Mouse (Mus musculus): Measurements from ENCODE around the gene Pakap.
A peak's percentile ranks its signal among the peaks of the same experiment; 100 is the strongest.

Gene Pakap

DNA sequence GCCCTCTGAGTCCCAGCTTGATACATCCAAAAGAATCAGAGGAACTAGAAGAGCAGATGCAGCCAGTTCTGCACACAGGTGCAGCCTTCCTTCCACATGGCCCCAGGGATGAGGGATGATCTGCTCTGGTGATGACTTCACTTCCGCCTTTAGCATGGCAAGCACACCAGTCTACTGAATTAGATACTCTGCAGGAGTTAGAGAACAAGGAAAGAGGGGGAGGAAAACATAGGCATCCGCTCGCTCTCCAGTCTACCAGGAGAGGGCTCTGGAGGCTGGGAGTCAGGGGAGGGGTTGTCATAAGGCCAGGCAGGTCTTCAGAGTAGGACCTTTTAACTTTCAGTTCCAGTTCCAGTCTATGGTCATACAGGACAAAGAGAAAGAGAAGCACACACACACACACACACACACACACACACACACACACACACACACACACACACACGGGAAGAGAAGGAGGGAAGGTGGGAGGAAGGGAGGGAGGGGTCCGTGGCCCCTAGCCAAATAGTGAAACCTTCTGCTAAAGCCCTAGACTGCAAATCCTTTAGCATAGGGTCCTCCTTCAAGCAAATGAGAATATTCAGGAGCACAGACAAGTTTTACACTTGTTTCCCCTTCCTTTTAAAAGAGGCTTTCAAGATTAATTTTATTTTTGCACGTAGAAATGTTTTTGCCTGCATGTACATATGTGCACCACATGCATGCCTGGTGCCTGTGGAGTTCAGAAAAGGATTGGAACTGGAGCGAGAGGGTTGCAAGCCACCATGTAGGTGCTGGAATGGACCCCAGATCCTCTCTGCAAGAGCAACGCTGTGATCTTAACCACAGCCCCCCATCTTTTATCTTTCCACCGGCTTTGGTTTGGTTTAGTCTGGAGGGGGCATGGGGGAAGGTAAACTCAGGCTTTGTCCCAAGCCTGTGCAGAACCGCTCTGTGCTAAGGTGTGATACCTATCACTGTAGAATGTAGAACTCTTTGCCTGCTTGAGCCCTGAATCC, 346.5 kb downstream of the Pakap start:
- no peak for DNase-seq (ENCODE audit: low spot score in 2 of 2)

DNA sequence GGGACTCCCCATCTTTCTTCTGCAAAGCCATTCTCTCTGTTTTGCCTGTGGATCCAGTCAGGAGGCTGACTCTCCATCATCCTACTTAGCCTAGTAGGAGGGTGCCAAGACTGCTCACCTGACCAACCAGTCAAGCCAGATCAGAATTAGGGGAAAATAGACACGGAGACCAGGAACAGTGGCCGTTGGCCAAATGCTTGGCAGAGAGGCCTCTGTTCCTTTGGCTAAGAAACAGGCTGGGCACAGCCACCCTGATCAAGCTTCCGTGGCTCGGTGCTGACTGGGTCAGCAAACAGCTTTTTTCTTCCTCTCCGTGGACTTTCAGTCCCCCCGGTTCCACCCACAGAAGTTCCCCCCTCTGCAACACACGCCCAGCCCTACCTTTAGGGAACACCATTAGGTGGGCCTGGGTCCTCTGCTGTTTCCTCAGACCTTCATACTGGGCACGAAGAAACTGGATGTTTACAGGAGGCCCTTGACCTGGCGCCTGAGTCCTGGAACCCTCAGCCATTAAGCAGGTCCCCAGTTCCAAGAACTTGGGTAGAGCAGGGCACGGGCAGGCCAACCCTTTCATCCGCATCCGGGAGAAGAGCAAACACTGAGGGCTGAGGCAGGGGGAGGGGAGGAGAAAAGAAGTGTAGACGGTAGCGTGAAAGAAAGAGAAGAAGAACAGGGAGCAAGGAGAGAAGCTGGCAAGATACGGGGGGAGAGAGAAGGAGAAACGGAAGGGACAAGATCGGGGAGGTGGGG, 347.4 kb downstream of the Pakap start:
- no peak for DNase-seq (ENCODE audit: low spot score in 2 of 2)

DNA sequence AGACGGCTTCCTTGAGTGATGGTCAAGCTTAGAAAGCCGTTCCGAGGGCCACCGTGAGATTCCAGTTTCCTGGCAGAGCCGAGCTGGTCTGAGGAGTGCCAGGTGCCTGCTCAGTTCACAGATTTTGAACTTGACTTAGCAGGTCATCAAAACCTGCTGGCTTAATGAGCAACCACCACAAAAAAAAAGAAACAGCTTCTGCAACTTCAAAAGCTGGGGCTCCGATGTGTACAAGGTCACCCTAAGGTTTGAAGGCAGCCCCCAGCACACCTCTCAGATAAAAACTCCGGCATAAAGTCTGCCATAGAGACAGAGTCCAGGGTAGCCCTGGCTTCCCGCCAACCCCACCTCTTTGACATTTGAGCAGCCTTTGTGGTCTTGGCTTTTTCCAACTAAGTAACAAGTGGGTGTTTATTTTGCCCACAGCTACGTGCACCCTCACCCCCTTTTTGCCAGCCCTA, 348.3 kb downstream of the Pakap start, which contains the start of gene D630039A03Rik:
D630039A03Rik (minus strand) TSS at position 97 of the 461 bp plus-strand sequence.
- DNase-seq (ENCODE audit: low spot score in 2 of 2): peak in 1 of 2 experiments; percentile 69

DNA sequence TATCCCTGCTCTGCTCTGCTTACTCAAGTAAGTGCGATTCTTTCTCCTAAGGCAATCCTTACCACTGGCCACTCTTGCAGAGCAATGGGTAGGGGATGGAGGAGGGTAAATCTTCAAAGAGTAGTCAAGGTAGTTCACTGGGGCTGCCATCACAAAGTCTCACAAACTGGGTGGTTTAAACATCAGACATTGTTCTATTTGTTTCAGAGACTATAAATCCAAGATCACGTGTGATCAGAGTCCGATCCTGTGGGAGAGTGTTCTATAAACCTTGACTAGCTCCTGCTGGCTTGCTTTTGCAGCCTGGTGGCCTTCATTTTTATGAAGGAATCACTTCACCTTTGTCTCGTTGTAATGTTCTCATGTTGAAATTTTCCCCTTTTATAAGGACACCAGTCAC, 348.7 kb downstream of the Pakap start:
- no peak for DNase-seq (ENCODE audit: low spot score in 2 of 2)

DNA sequence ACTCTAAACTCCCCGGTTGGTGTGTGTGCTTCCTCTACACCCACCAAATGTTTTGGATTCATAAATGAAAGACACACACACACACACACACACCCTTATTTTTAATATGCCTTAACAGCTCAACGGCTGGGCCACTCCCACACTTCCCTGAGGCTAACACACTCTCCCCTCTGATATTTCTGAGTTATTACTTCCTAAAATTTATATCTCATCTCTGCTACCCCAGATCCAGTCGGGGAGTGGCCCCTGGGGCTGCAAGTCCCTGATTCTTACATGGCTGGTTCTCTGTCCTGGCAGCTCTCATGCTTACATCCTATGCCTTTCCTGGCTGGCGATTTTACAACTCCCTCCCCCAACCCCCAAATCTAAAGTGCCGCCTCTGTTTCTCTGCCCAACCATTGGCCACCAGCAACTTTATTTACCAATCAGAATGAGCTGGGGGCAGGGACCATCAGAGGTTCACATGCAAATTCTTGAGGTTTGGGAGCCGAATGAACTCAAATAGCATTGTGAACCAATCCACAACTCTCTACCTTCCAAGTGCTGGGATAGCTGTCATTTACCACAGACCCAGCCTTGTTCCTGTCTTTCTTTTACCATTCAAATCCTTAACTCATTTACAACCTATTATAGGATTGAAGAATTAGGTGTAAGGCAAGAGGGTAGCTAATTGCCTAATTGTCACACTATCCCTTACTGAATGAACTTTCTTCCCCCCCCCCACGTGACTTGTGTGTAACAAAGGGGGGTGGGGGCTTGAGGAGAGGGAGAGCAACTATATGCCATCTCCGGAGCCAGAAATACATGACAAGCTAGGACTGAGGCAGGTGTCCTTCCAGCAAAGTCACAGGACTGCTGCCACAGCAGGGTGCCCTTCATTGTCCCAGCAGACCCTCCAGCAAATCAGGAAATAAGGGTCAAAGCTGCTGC, 351.8 kb downstream of the Pakap start:
- DNase-seq (ENCODE audit: low spot score in 2 of 2): no peak

DNA sequence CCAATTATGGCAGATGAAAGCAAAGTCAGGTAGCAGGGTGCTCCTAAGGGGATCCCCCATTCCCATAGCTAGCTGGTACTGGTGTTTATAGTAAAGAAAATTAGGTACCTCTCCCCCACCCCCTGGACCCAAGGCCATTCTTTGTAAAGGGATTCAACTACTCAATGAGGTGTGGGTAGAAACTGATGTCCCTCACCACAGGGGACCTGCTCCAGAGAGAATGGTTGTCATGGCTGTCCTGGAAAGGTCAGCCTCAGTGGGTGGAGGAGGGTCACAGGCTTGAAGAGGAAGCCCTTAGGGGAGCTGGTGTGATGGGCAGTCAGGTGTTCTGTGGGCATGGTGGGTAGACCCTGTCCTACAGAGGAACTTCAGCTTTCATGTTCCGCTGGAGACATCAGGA, 352.5 kb downstream of the Pakap start:
- no peak for DNase-seq (ENCODE audit: low spot score in 2 of 2)

DNA sequence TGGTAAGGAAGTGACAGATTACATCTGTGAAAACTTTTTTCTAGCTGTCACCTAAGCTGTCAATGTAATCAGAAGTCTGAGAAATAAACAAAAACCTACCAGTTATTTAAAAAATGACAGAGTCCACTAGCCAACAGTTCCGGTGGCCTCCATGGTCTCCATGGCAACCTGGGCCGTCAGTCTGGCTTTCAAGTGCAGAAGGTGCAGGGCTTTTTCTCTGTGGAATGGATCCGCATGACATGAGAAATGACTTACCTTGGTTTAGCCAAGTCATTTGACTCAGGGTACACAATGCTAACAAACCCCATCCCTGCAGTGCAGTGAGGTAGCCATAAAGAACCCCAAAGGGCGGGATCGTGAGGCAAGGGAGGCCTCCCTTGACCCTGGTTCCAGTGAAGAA, 354.2 kb downstream of the Pakap start:
- DNase-seq (ENCODE audit: low spot score in 2 of 2): no peak

DNA sequence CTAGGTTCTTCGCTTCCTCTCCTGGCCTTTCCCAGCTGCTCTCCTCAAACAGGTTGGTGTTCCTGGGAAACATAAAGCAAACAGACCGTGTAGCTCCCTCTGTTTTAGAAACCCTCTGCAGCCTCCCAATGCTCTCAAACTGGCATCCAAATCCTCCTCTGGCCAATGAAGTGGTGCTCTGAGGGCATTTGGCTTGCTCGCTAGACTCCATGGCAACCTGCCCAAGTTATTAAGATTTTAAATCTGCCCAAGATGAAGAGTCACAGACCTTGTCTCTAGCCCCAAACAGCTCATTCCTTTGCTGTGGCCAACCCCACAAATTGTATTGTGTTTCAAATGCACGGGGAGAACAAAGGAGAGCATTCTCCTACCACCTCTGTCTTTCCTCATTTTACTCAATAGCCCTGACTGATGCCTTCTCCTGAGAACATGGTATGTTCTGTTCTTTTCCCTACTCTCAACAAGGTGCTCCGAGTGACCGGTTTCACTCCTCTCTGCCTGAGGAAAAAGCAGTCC, 356.6 kb downstream of the Pakap start:
- DNase-seq (ENCODE audit: low spot score in 2 of 2): no peak

DNA sequence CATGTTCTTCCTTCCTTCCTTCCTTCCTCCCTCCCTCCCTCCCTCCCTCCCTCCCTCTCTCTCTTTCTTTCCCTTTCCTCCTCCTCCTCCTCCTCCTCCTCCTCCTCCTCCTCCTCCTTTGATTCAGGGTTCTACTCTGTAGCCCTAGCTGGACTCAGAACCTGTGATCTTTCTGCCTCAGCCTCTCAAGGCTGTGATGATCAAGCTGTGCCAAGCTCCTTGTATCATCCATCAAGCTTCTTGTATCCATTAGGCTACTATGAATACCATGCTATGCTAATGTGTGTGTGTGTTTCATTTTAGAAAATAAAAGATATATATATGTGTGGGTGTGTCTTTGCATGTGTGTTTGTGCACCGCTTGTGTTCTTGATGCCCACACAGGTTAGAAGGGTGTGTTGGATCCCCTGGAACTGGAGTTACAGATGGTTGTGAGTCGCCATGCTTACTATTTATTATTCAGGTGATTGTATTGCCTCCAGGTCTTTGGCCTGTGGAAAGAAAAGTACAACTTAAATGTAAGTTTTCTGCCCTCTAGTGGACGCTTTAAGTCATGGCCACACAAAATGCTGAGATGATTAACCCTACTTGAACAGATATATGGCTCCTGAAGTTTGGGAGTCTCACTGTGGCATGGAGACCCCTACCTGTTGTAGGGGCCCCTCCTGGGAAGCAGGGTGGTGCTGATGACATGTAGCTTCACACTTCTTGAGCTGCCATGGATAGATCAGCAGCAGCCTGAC, 359.7 kb downstream of the Pakap start:
- no peak for DNase-seq (ENCODE audit: low spot score in 2 of 2)

DNA sequence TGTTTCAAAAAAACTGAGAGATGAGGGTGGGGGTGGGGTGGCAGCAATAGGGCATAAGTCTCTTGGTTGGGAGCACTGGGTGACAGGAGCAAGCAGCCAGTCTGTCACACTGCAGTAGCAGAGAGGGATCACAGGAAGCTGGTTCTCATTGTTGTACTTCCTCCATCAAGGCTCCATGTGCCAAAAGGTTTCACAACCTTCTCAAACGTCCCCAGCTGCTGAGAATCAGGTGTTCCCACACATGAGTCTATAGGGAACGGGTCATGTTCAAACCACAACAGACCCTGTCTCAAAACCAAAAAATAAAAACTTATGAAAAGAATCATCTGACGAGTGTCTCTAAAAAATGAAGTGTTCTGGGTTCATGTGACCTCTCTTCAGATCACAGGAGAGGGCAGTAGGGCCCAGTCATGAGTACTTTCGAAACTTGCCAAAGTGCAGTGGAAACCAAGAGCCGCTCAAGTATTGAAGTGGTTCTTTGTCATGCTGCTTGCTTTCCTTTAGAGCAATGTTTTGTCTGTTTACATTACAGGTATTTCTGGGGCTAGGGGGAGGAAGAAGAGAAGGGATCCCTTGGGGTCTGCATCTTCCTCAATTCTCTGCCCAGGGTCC, 362.7 kb downstream of the Pakap start:
- DNase-seq (ENCODE audit: low spot score in 2 of 2): no peak

DNA sequence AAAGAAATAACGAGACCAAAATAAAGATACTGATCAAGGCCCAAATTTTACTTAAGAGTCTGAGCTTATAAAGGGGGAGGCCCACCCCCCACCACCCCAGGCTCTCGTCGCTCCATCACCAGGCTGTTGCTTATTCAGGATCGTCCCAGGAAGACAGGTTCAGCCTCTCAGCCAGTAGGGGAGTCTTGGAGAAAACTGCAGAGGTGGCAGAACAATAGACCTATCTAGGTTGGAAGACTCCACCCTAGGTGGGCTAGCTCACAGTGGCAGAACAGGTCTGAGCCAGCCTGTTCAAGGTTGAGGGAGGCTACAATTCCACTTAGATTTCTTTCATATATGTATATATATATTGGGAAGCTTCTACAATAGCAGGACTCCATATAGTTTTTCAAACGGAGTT, 366.2 kb downstream of the Pakap start:
- no peak for DNase-seq (ENCODE audit: low spot score in 2 of 2)

DNA sequence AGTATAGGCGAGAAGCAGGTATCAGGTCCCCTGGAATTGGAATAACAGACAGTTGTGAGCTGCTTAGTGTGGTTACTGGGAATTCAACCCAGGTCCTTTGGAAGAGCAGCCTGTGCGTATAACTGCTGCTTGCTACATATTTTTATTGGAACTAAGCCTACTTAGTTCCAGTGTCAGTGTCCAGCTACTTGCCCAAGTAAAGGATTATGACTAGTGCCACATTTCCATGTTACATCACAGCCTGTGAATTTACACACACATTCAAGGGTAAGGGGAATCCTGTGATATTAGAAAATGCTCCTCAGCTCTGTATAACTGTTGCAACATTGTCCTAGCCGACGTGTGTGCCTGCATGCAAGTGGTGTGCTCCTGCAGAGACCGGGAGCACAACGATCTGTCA, 369.3 kb downstream of the Pakap start:
- no peak for DNase-seq (ENCODE audit: low spot score in 2 of 2)

DNA sequence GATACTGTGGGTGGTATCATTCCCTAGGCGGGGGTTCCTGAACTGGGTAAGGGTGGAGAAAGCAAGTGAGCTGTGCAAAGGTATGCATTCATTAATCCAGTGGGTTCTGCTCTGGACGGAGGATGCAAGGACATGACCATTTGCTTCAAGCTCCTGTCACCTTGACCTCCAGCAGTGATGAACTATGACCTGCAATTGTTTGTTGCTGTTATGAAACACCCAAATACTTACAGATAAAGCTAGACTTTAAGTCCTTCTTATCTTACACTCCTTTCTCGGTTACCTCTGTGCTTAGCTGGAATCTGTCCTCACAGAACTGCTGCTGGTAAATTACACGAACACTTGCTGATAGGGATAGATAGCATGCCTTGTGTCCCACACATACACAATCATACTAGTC, 372.7 kb downstream of the Pakap start:
- no peak for DNase-seq (ENCODE audit: low spot score in 2 of 2)

DNA sequence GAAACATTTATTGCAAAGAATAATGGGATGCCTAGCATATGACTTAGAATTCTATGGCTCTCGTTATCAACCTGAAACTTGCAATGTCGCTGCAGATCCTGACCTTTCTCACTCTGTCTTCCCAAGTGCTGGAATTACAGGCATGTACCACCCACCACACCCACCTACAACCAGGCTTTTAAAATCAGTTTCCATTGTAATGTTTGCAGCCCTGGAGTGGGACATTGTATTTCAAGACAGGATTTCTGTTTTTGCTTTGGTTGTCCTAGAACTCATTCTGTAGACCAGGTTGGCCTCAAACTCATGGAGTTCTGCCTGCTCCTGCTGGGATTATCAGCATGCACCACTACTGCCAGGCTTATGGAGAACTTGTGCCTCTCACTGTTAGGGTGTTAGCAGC, 374.9 kb downstream of the Pakap start:
- no peak for DNase-seq (ENCODE audit: low spot score in 2 of 2)

Data from urinary bladder, postnatal 4 days (tissue).